Mouse (Mus musculus): ENCODE measurements around the gene Gm6169. TPM values are rescaled to one million over a fixed set of nuclear protein-coding genes. Genes with fewer than 3 reads are reported as not detected.
"Not testable (repeated sequence)": the region's sequence is repeated elsewhere in the genome, so short reads cannot be mapped to it uniquely, and the experiment has no call there.

The Gm6169 gene
- polyA plus RNA-seq (2012; rRNA removed), result 1.3 TPM in 2 replicates

DNA sequence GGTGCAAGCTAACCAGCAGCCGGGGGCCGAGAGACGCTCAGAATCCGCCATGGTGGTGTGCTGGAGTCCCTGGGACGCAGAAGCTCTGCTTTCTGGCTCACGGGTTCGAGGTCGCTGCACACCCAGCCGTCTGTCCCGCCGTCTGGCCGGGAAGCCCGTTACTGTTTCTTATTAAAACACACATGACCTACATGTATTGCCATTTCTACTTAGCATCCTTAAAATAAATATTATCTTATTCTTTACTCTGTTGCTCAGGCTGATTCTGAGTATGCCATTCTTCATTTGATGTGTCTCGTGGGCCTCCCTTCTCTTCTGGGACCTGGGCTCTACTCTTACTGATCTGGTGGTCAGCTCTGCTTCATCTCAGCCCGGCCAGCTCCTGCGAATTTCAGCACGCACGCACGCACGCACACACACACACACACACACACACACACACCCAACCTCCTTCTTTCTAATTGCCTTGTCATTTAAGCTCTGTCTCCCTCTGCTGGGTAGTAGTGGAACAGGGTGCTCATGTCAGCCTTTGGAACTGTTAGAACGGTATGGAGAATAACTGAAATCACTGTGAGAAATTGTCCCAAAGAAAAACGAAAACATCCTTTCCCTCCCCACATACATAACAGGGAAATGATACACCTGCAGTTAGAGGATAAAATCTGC, at the start of gene Gm6169:
Gm6169 (minus strand) TSS at position 51 of the 666 bp plus-strand sequence.
- DNase-seq (ENCODE audit: low read depth in 1 of 2, low spot score in 2 of 2), result no peak
- Histone ChIP-seq H3K27me3 (ENCODE audit: control insufficient read depth, insufficient read depth, low read length) (no peaks in the 10 kb centered on the region), H3K27ac (ENCODE audit: insufficient read depth, low read length) (no peak within 1 kb of the TSS), H3K4me3 (ENCODE audit: extremely low read depth, insufficient read depth, insufficient read length) (no peak within 1 kb of the TSS), H3K36me3 (ENCODE audit: control insufficient read depth, insufficient read depth, low read length) (no peaks in the 10 kb centered on the region), H3K4me1 (ENCODE audit: control insufficient read depth, insufficient read depth, insufficient read length) (no peaks in the 10 kb centered on the region)
- 65% methylated on average over 22 of the region's 22 CpGs for WGBS
- no peak for TF ChIP-seq CTCF (IDR thresholded peaks at IDR 0.05; ENCODE audit: extremely low read depth, insufficient read depth, insufficient read length, insufficient replicate concordance)
- TF ChIP-seq POLR2A (IDR thresholded peaks at IDR 0.05; ENCODE audit: low read depth, low read length), result no peak

DNA sequence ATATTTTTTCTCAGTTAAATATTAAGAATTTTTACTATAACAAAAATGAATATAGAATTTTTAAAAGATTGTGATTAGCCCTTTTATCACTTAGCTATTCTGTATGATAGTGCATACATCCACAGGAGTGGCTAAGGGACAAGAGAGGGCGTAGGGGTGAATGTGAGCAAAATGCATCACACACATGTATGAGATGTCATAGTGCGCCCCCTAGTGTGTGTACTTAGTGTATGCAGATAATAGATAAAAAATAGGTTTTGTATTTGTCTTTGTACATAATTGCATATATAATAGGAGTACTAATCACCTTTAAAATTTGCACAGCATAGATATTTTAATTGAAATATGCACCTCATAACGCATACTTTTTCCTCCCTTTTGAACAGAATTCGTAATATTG, 46.8 kb upstream of the Gm6169 start:
- peaks cover 35% of the 10 kb centered on the region for H3K36me3 ChIP-seq (ENCODE audit: control insufficient read depth, insufficient read depth, low read length)
- no peaks in the 10 kb centered on the region for H3K27me3 ChIP-seq (ENCODE audit: control insufficient read depth, insufficient read depth, low read length)
- no peaks in the 10 kb centered on the region for H3K4me1 ChIP-seq (ENCODE audit: control insufficient read depth, insufficient read depth, insufficient read length)
- H3K4me3 ChIP-seq (ENCODE audit: extremely low read depth, insufficient read depth, insufficient read length), result no peak overlapping the region
- DNase-seq (ENCODE audit: low read depth in 1 of 2, low spot score in 2 of 2), result peak; percentile 33
- no peak for TF ChIP-seq POLR2A (IDR thresholded peaks at IDR 0.05; ENCODE audit: low read depth, low read length)
- TF ChIP-seq CTCF (IDR thresholded peaks at IDR 0.05; ENCODE audit: extremely low read depth, insufficient read depth, insufficient read length, insufficient replicate concordance), result peak; percentile 19; the same call in 1 of the 2 replicates
- 62% methylated on average over 4 of the region's 4 CpGs for WGBS
- H3K27ac ChIP-seq (ENCODE audit: insufficient read depth, low read length), result no peak overlapping the region

DNA sequence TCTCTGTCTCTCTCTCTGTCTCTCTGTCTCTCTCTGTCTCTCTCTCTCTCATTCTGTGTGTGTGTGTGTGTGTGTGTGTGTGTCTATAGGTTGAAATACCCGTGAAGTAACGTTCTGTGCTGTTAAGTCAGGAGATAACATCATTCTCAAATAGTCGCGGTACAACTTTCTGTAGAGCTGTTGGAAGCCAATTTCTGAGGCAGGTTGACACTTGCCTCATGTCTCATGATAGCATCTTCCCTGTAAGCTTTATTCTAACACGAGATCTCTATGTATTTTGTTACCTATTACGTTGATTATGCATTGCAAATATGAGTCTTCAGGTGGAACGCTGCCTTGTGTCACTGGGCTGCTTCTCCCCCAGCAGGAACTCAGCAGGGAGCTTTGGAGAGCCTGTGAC, 43.3 kb upstream of the Gm6169 start:
- WGBS, result 95% methylated on average over 7 of the region's 7 CpGs
- Histone ChIP-seq H3K27ac (ENCODE audit: insufficient read depth, low read length) (no peak overlapping the region), H3K4me3 (ENCODE audit: extremely low read depth, insufficient read depth, insufficient read length) (no peak overlapping the region), H3K27me3 (ENCODE audit: control insufficient read depth, insufficient read depth, low read length) (no peaks in the 10 kb centered on the region), H3K36me3 (ENCODE audit: control insufficient read depth, insufficient read depth, low read length) (peaks cover 22% of the 10 kb centered on the region), H3K4me1 (ENCODE audit: control insufficient read depth, insufficient read depth, insufficient read length) (peaks cover 2% of the 10 kb centered on the region; the same call in 1 of the 2 replicates)
- TF ChIP-seq CTCF (IDR thresholded peaks at IDR 0.05; ENCODE audit: extremely low read depth, insufficient read depth, insufficient read length, insufficient replicate concordance) (no peak), POLR2A (IDR thresholded peaks at IDR 0.05; ENCODE audit: low read depth, low read length) (no peak)
- DNase-seq (ENCODE audit: low read depth in 1 of 2, low spot score in 2 of 2), result no peak

- H3K4me1 ChIP-seq (ENCODE audit: control insufficient read depth, insufficient read depth, insufficient read length), result not testable (repeated sequence)
- peaks cover 16% of the 10 kb centered on the region for H3K36me3 ChIP-seq (ENCODE audit: control insufficient read depth, insufficient read depth, low read length)
- peak overlapping the region; percentile 96; the same call in 1 of the 2 replicates for H3K27ac ChIP-seq (ENCODE audit: insufficient read depth, low read length)
Observed at GRCm38 (mm10) chr13:97138404-97138931, 39.4 kb upstream of the Gm6169 start.

DNA sequence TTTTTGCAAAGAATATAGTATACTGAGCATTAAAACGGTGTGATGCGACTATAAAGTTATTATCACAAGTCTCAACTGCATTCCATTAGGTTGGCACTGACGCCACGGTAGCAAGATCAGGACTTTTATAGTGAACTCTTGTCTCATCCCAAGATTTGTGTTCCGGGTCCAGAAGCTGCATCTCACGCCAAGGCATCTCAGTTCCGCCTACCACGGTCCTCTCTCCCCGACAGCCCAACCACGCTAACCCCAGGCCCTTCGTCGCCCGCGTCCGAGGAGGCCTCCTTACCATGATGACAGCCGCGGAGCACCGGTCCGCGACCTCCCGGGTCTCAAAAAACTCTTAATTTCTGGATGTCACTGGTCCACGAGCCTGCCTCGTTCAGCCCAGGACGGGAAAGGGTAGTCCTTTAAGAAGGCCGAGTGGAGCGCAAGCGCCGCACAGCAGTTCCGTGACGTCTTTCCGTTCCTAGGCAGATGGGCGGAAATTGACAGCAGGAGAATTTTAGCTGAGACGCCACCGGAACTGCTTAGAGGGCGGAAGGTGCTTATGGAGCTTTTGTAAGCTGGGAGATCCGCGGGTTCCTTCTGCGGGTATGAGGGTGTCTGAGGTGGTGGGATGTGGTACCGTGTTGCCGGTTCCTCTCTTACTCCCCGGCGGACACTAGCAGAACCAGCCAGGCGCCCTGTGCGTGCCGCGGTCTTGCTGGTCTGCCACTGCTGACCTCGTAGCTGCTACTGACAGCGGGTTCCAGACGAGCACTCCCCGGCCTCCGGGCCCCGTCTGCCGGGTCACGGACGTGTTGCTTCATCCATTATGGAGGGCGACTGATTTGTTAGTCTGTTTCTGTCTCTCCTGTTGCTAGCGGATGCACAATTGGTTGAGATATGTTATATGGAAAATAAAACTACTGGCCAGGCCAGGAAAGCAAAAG, 38.7 kb upstream of the Gm6169 start, which contains the start of the genes Gfm2 and Nsa2:
Gfm2 (plus strand) TSS at position 472 of the 935 bp plus-strand sequence.
Nsa2 (minus strand) TSS at position 472 of the 935 bp plus-strand sequence.
- DNase-seq (ENCODE audit: low read depth in 1 of 2, low spot score in 2 of 2), result peak; percentile 82 to 91
- H3K27me3 ChIP-seq (ENCODE audit: control insufficient read depth, insufficient read depth, low read length), result no peaks in the 10 kb centered on the region
- WGBS, result under 1% methylated on average over 57 of the region's 57 CpGs
- H3K36me3 ChIP-seq (ENCODE audit: control insufficient read depth, insufficient read depth, low read length), result peaks cover 15% of the 10 kb centered on the region
- peak within 1 kb of the TSS; percentile 99 for H3K4me3 ChIP-seq (ENCODE audit: extremely low read depth, insufficient read depth, insufficient read length)
- TF ChIP-seq CTCF (IDR thresholded peaks at IDR 0.05; ENCODE audit: extremely low read depth, insufficient read depth, insufficient read length, insufficient replicate concordance) (no peak), POLR2A (IDR thresholded peaks at IDR 0.05; ENCODE audit: low read depth, low read length) (peak; percentile 54; the same call in 1 of the 2 replicates)
- H3K4me1 ChIP-seq (ENCODE audit: control insufficient read depth, insufficient read depth, insufficient read length), result peaks cover 2% of the 10 kb centered on the region; the same call in 1 of the 2 replicates
- peak within 1 kb of the TSS; percentile 96 for H3K27ac ChIP-seq (ENCODE audit: insufficient read depth, low read length)

More at GRCm38 (mm10) chr13:97138404-97138931, 39.4 kb upstream of the Gm6169 start:
- 29% methylated on average over 8 of the region's 8 CpGs for WGBS
- peak overlapping the region; percentile 99 for H3K4me3 ChIP-seq (ENCODE audit: extremely low read depth, insufficient read depth, insufficient read length)
- DNase-seq (ENCODE audit: low read depth in 1 of 2, low spot score in 2 of 2); H3K27me3 ChIP-seq (ENCODE audit: control insufficient read depth, insufficient read depth, low read length): not testable (repeated sequence)

DNA sequence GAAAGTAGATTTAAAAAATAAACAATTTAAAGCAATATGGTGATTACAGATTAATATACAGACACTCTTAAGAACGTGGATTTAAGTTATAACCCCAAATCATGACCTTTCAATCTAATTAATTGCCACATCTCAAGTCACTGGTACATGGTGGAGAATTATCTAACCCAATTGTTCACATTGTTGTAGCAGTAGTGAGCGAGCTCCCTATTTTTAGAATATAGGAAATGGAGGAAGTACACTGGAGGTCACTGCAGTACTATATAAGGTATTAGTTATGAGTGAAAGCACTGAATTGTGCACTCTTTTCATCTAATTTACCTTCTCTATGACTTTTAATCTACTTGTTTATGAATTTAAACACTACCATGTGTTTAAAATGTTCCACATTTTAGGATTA, 31.4 kb upstream of the Gm6169 start:
- H3K4me3 ChIP-seq (ENCODE audit: extremely low read depth, insufficient read depth, insufficient read length); H3K4me1 ChIP-seq (ENCODE audit: control insufficient read depth, insufficient read depth, insufficient read length); DNase-seq (ENCODE audit: low read depth in 1 of 2, low spot score in 2 of 2); H3K27me3 ChIP-seq (ENCODE audit: control insufficient read depth, insufficient read depth, low read length); H3K27ac ChIP-seq (ENCODE audit: insufficient read depth, low read length): not testable (repeated sequence)
- H3K36me3 ChIP-seq (ENCODE audit: control insufficient read depth, insufficient read depth, low read length), result peaks cover 18% of the 10 kb centered on the region
- WGBS, result no CpG with 5 or more reads among the region's 2 CpGs

DNA sequence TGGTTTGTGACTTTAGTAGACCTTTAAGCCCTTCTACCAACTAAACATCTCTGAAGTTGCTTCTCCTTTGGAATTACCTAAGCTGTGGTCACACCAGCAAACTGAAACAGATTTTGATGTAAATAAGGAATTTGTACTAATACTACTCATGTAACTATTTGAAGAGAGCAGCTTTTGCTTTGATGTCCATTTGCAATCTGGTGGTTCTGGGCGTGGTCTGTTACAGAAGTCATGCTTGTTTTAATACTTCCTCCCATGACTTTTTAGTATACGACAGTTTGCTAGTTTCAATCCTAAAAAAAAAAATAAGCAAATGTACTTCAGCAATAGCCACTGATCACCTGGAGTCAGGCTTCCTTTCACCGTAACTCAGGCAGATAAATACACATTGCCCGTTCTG, 30.6 kb upstream of the Gm6169 start:
- H3K27me3 ChIP-seq (ENCODE audit: control insufficient read depth, insufficient read depth, low read length); H3K27ac ChIP-seq (ENCODE audit: insufficient read depth, low read length); H3K4me3 ChIP-seq (ENCODE audit: extremely low read depth, insufficient read depth, insufficient read length); H3K4me1 ChIP-seq (ENCODE audit: control insufficient read depth, insufficient read depth, insufficient read length); DNase-seq (ENCODE audit: low read depth in 1 of 2, low spot score in 2 of 2): not testable (repeated sequence)
- peaks cover 17% of the 10 kb centered on the region for H3K36me3 ChIP-seq (ENCODE audit: control insufficient read depth, insufficient read depth, low read length)
- WGBS, result 79% methylated on average over 4 of the region's 4 CpGs

All from spleen, adult 2 months (tissue).